Mouse (Mus musculus): ENCODE data around the gene Ermp1. TPM values are rescaled to one million over a fixed set of nuclear protein-coding genes. Genes with fewer than 3 reads are reported as not detected.

Ermp1 gene
- polyA plus RNA-seq, 1 experiment from 2014 or later, result 6.1 TPM

DNA sequence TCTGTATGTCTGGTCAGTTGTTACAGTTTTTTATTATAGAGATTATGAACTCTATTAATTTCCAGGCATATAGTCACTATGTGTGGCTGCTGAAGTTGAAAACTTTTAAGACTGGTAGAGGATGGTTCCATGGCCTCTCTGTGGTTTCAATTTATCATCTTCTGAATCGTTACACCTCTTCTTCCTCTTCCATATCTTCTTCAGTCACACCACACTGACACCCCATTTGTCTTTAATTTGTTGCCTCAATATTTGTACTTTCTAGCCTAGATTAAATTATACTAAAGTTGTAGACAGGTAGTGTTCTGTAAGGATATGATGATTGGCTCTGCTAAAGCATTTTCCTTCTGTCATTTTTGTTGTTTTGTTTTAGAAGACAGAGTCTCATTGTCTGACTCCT, 81.7 kb downstream of the Ermp1 start:
- 96% methylated on average over 1 of the region's 1 CpGs for WGBS
- ATAC-seq, result no peak
- H3K9me3 ChIP-seq (replicated peaks), result no peaks in the 10 kb centered on the region
- H3K27ac ChIP-seq, result no peak overlapping the region
- peaks cover 10% of the 10 kb centered on the region for H3K36me3 ChIP-seq (ENCODE audit: poor library complexity, severe bottlenecking)
- H3K4me3 ChIP-seq, result no peak overlapping the region
- H3K9ac ChIP-seq, result no peak overlapping the region
- no peak overlapping the region for H3K4me2 ChIP-seq
- H3K27me3 ChIP-seq, result no peaks in the 10 kb centered on the region
- no peaks in the 10 kb centered on the region for H3K4me1 ChIP-seq

DNA sequence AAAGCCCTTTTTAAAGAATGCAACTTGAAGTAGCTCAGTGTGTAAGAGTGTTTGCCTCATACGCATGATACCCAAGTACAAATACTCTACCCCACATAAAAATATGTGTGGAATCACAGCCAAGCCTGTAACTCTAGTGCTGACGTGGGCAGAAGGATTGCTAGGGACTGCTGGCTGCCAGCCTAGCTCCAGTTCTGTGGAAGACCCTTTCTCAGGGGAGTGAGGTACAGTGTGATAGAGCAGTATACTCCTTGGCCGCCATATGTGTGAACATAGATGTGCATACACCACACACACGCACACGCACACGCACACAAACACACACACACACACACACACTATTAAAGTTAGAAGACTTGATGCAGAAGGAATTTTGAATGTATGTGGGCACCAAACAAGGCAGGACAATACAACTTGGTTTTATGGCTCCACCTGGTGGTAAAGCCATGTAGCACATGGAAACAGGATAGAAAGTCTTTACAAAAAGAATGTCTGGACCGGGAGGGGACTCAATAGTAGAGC, 84.9 kb downstream of the Ermp1 start:
- no peak overlapping the region for H3K9ac ChIP-seq
- H3K4me3 ChIP-seq, result no peak overlapping the region
- H3K27ac ChIP-seq, result no peak overlapping the region
- no peak overlapping the region for H3K4me2 ChIP-seq
- peak; percentile 38; the same call in 1 of the 2 replicates for ATAC-seq
- H3K4me1 ChIP-seq, result no peaks in the 10 kb centered on the region
- H3K9me3 ChIP-seq (replicated peaks), result no peaks in the 10 kb centered on the region
- 64% methylated on average over 7 of the region's 7 CpGs for WGBS
- no peaks in the 10 kb centered on the region for H3K27me3 ChIP-seq
- no peaks in the 10 kb centered on the region for H3K36me3 ChIP-seq (ENCODE audit: poor library complexity, severe bottlenecking)

DNA sequence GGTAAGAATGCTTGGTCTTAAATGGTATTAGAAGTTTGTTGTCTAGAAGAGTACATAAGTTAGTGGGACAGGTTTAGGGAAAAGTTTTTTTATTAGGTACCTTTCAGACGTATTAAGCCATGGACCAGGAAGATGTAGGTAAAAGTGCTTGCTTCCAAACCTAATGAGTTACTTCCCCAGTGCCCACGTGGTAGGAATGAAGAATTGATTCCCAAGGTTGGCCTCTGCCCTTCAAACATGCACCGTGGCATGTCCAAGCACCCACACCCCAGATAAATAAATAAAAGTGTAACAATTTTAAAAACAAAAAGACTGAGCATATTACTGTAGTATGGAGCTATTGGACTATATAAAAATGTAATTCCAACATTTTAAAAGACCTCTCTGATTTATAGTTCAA, 85.6 kb downstream of the Ermp1 start:
- Histone ChIP-seq H3K27me3 (no peaks in the 10 kb centered on the region), H3K9me3 (replicated peaks) (no peaks in the 10 kb centered on the region), H3K4me1 (no peaks in the 10 kb centered on the region), H3K27ac (no peak overlapping the region), H3K4me3 (no peak overlapping the region), H3K36me3 (ENCODE audit: poor library complexity, severe bottlenecking) (no peaks in the 10 kb centered on the region), H3K9ac (no peak overlapping the region), H3K4me2 (no peak overlapping the region)
- ATAC-seq, result no peak
- WGBS, result 81% methylated on average over 3 of the region's 3 CpGs

GRCm38 (mm10) chr19:29562166-29562565, 86.0 kb downstream of the Ermp1 start:
- Histone ChIP-seq H3K9me3 (replicated peaks) (no peaks in the 10 kb centered on the region), H3K27me3 (no peaks in the 10 kb centered on the region), H3K9ac (no peak overlapping the region), H3K27ac (no peak overlapping the region), H3K4me2 (no peak overlapping the region), H3K4me3 (no peak overlapping the region), H3K36me3 (ENCODE audit: poor library complexity, severe bottlenecking) (no peaks in the 10 kb centered on the region), H3K4me1 (no peaks in the 10 kb centered on the region)
- ATAC-seq, result no peak
- WGBS, result 87% methylated on average over 4 of the region's 4 CpGs

Other genes with a start within 250 kb of the Ermp1 start
- gene Pdcd1lg2, start 237.5 kb downstream of the Ermp1 start, polyA plus RNA-seq (2015; fragmentation: Nextera tagmentation; extraction: Ambion mirVana), result not detected in 2 replicates
- gene Ric1, start 126.1 kb downstream of the Ermp1 start, polyA plus RNA-seq (2015; fragmentation: Nextera tagmentation; extraction: Ambion mirVana), result 11.2 and 11.8 TPM in 2 replicates
- gene Mlana, start 49.4 kb upstream of the Ermp1 start, polyA plus RNA-seq (2015; fragmentation: Nextera tagmentation; extraction: Ambion mirVana), result not detected in 2 replicates
- 7.0 and 7.6 TPM in 2 replicates for gene 9930021J03Rik, start 157.6 kb upstream of the Ermp1 start, polyA plus RNA-seq (2015; fragmentation: Nextera tagmentation; extraction: Ambion mirVana)
- gene Ranbp6, start 164.6 kb upstream of the Ermp1 start, polyA plus RNA-seq (2015; fragmentation: Nextera tagmentation; extraction: Ambion mirVana), result 35.8 and 37.0 TPM in 2 replicates

Measured in forebrain, embryonic 13.5 days (tissue).